Mouse (Mus musculus) hindbrain, embryonic 16.5 days (tissue): ENCODE data around the gene Map2k6. TPM values are rescaled to one million over a fixed set of nuclear protein-coding genes. Genes with fewer than 3 reads are reported as not detected.

ENCODE experiments used
- ATAC-seq: fragments of 200-750 bp; cut with Nextera tagmentation; 2 replicates; pipeline ENCODE4 v1.8.0; 2017; ENCODE audit warnings: moderate TSS enrichment, moderate library complexity
- H3K27ac ChIP-seq: fragments of 300-500 bp; sonication (generic); 2 replicates; pipeline ENCODE4 v1.5.1; 2014; ENCODE audit warnings: low read depth, mild to moderate bottlenecking, control low read depth, low read length, moderate library complexity
- H3K27me3 ChIP-seq: fragments of 300-500 bp; sonication (generic); replicated peaks from 2 replicates; pipeline ENCODE4 v1.6.1; 2014; ENCODE audit warnings: low read length; ENCODE audit not compliant: control insufficient read depth, insufficient read depth
- H3K36me3 ChIP-seq: fragments of 300-500 bp; sonication (generic); 2 replicates; pipeline ENCODE4 v1.6.1; 2014; ENCODE audit warnings: mild to moderate bottlenecking, low read length, moderate library complexity, mixed read lengths; ENCODE audit not compliant: control insufficient read depth, insufficient read depth
- H3K4me1 ChIP-seq: fragments of 300-500 bp; sonication (generic); 2 replicates; pipeline ENCODE4 v1.6.1; 2014; ENCODE audit warnings: low read depth, low read length; ENCODE audit not compliant: control insufficient read depth, insufficient read depth
- H3K4me2 ChIP-seq: fragments of 300-500 bp; sonication (generic); 2 replicates; pipeline ENCODE4 v1.6.1; 2014; ENCODE audit warnings: mild to moderate bottlenecking, low read length, control low read depth, moderate library complexity
- H3K4me3 ChIP-seq: fragments of 300-500 bp; sonication (generic); 2 replicates; pipeline ENCODE4 v1.5.1; 2014; ENCODE audit warnings: mild to moderate bottlenecking, low read length, control low read depth, moderate library complexity
- H3K9ac ChIP-seq: fragments of 300-500 bp; sonication (generic); 2 replicates; pipeline ENCODE4 v1.6.1; 2014; ENCODE audit warnings: low read depth, mild to moderate bottlenecking, control low read depth, low read length, moderate library complexity
- H3K9me3 ChIP-seq: fragments of 300-500 bp; sonication (generic); 2 replicates; pipeline ENCODE4 v1.6.1; 2014; ENCODE audit warnings: mild to moderate bottlenecking, low read length, moderate library complexity; ENCODE audit not compliant: control insufficient read depth
- WGBS: fragments of 180-500 bp; shearing (Covaris S2); extraction: QIAGEN DNeasy Blood & Tissue Kit; methylation state at CpG from one replicate; pipeline ENCODE4 v1.1.7; 2014; 5-methylcytosine and 5-hydroxymethylcytosine counted together
- polyA plus RNA-seq: library from polyadenylated mRNA; unstranded; fragments of >200 nt; fragmentation: Nextera tagmentation; extraction: Ambion mirVana; gene quantifications from 2 replicates; pipeline ENCODE4 v1.2.1, GENCODE M21; 2015

The Map2k6 gene
- polyA plus RNA-seq, 1 experiment from 2014 or later, result 24.4 TPM

GRCm38 (mm10) chr11:110399240-110400150, 573 bp downstream of the Map2k6 start:
- ATAC-seq, result peak; percentile 46
- H3K27me3 ChIP-seq, result no peaks in the 10 kb centered on the region
- no peaks in the 10 kb centered on the region for H3K36me3 ChIP-seq
- peaks cover 18% of the 10 kb centered on the region for H3K4me1 ChIP-seq
- H3K9ac ChIP-seq, result peak overlapping the region; percentile 62
- H3K9me3 ChIP-seq, result no peaks in the 10 kb centered on the region
- 7% methylated on average over 15 of the region's 15 CpGs for WGBS
- H3K27ac ChIP-seq, result peak overlapping the region; percentile 64
- H3K4me2 ChIP-seq, result peak overlapping the region; percentile 73
- H3K4me3 ChIP-seq, result peak overlapping the region; percentile 67

GRCm38 (mm10) chr11:110400283-110400682, 1.4 kb downstream of the Map2k6 start:
- WGBS, result 31% methylated on average over 1 of the region's 1 CpGs
- no peaks in the 10 kb centered on the region for H3K36me3 ChIP-seq
- no peaks in the 10 kb centered on the region for H3K9me3 ChIP-seq
- peak overlapping the region; percentile 67 for H3K4me3 ChIP-seq
- peaks cover 18% of the 10 kb centered on the region for H3K4me1 ChIP-seq
- ATAC-seq, result no peak
- no peak overlapping the region for H3K27ac ChIP-seq
- peak overlapping the region; percentile 41 for H3K9ac ChIP-seq
- peak overlapping the region; percentile 73 for H3K4me2 ChIP-seq
- H3K27me3 ChIP-seq, result no peaks in the 10 kb centered on the region

GRCm38 (mm10) chr11:110402671-110403070, 3.7 kb downstream of the Map2k6 start:
- no peak for ATAC-seq
- WGBS, result 42% methylated on average over 3 of the region's 3 CpGs
- Histone ChIP-seq H3K4me3 (no peak overlapping the region), H3K4me1 (peaks cover 12% of the 10 kb centered on the region), H3K27me3 (no peaks in the 10 kb centered on the region), H3K27ac (no peak overlapping the region), H3K36me3 (no peaks in the 10 kb centered on the region), H3K9ac (no peak overlapping the region), H3K9me3 (no peaks in the 10 kb centered on the region), H3K4me2 (no peak overlapping the region)

GRCm38 (mm10) chr11:110403602-110404001, 4.7 kb downstream of the Map2k6 start:
- H3K27me3 ChIP-seq, result no peaks in the 10 kb centered on the region
- no peaks in the 10 kb centered on the region for H3K36me3 ChIP-seq
- H3K4me1 ChIP-seq, result peaks cover 12% of the 10 kb centered on the region
- ATAC-seq, result no peak
- no peak overlapping the region for H3K4me2 ChIP-seq
- no peak overlapping the region for H3K27ac ChIP-seq
- H3K9ac ChIP-seq, result no peak overlapping the region
- no peak overlapping the region for H3K4me3 ChIP-seq
- 86% methylated on average over 2 of the region's 2 CpGs for WGBS
- H3K9me3 ChIP-seq, result no peaks in the 10 kb centered on the region

- no peaks in the 10 kb centered on the region for H3K27me3 ChIP-seq
- H3K9ac ChIP-seq, result no peak overlapping the region
- no peak overlapping the region for H3K4me2 ChIP-seq
- WGBS, result 81% methylated on average over 9 of the region's 9 CpGs
- no peaks in the 10 kb centered on the region for H3K36me3 ChIP-seq
- H3K9me3 ChIP-seq, result no peaks in the 10 kb centered on the region
- no peak for ATAC-seq
- H3K4me1 ChIP-seq, result peaks cover 9% of the 10 kb centered on the region
- H3K27ac ChIP-seq, result no peak overlapping the region
- no peak overlapping the region for H3K4me3 ChIP-seq
These were observed 6.7 kb downstream of the Map2k6 start for GRCm38 (mm10) chr11:110405607-110406006.

GRCm38 (mm10) chr11:110409131-110409530, 10.2 kb downstream of the Map2k6 start:
- no peak overlapping the region for H3K9ac ChIP-seq
- no peak overlapping the region for H3K4me2 ChIP-seq
- WGBS, result 92% methylated on average over 12 of the region's 12 CpGs
- no peak for ATAC-seq
- H3K36me3 ChIP-seq, result no peaks in the 10 kb centered on the region
- no peak overlapping the region for H3K27ac ChIP-seq
- H3K27me3 ChIP-seq, result no peaks in the 10 kb centered on the region
- no peaks in the 10 kb centered on the region for H3K9me3 ChIP-seq
- H3K4me3 ChIP-seq, result no peak overlapping the region
- no peaks in the 10 kb centered on the region for H3K4me1 ChIP-seq

- H3K36me3 ChIP-seq, result no peaks in the 10 kb centered on the region
- no peaks in the 10 kb centered on the region for H3K27me3 ChIP-seq
- no peaks in the 10 kb centered on the region for H3K9me3 ChIP-seq
- H3K9ac ChIP-seq, result no peak overlapping the region
- no peak overlapping the region for H3K27ac ChIP-seq
- no peak overlapping the region for H3K4me2 ChIP-seq
- no peaks in the 10 kb centered on the region for H3K4me1 ChIP-seq
- no peak for ATAC-seq
- H3K4me3 ChIP-seq, result no peak overlapping the region
- 69% methylated on average over 9 of the region's 9 CpGs for WGBS
These were observed 10.9 kb downstream of the Map2k6 start for GRCm38 (mm10) chr11:110409776-110410175.

GRCm38 (mm10) chr11:110411596-110411995, 12.7 kb downstream of the Map2k6 start:
- no peaks in the 10 kb centered on the region for H3K27me3 ChIP-seq
- no peak for ATAC-seq
- H3K9ac ChIP-seq, result no peak overlapping the region
- WGBS, result 95% methylated on average over 13 of the region's 13 CpGs
- H3K9me3 ChIP-seq, result no peaks in the 10 kb centered on the region
- no peaks in the 10 kb centered on the region for H3K36me3 ChIP-seq
- no peak overlapping the region for H3K4me2 ChIP-seq
- H3K4me1 ChIP-seq, result peaks cover 5% of the 10 kb centered on the region; the same call in 1 of the 2 replicates
- no peak overlapping the region for H3K27ac ChIP-seq
- no peak overlapping the region for H3K4me3 ChIP-seq

GRCm38 (mm10) chr11:110414263-110414662, 15.3 kb downstream of the Map2k6 start:
- ATAC-seq, result no peak
- Histone ChIP-seq H3K9me3 (no peaks in the 10 kb centered on the region), H3K4me3 (no peak overlapping the region), H3K27ac (no peak overlapping the region), H3K27me3 (no peaks in the 10 kb centered on the region), H3K36me3 (no peaks in the 10 kb centered on the region), H3K4me1 (peaks cover 8% of the 10 kb centered on the region; the same call in 1 of the 2 replicates), H3K4me2 (no peak overlapping the region), H3K9ac (no peak overlapping the region)
- 95% methylated on average over 6 of the region's 7 CpGs for WGBS
